Mouse (Mus musculus) midbrain, embryonic 11.5 days (tissue): ENCODE data around the gene Spag16. TPM values are rescaled to one million over a fixed set of nuclear protein-coding genes. Genes with fewer than 3 reads are reported as not detected.

Experiments used
- ATAC-seq: fragments of 200-750 bp; cut with Nextera tagmentation; 2 replicates; pipeline ENCODE4 v1.8.0; 2017; ENCODE audit warnings: moderate TSS enrichment, moderate library complexity; ENCODE audit not compliant: low FRiP score
- DNase-seq: peaks from one replicate; pipeline ENCODE4 v3.0.0; 2015; ENCODE audit warnings: low spot score; ENCODE audit errors: missing footprints
- H3K27ac ChIP-seq: fragments of 300-500 bp; sonication (generic); 2 replicates; pipeline ENCODE4 v1.5.1; 2014; ENCODE audit warnings: low read depth, low read length
- H3K27me3 ChIP-seq: fragments of 300-500 bp; sonication (generic); 2 replicates; pipeline ENCODE4 v1.6.1; 2014; ENCODE audit warnings: mild to moderate bottlenecking, low read length, moderate library complexity, mixed read lengths; ENCODE audit not compliant: control insufficient read depth, insufficient read depth
- H3K36me3 ChIP-seq: fragments of 300-500 bp; sonication (generic); 2 replicates; pipeline ENCODE4 v1.6.1; 2014; ENCODE audit warnings: mild to moderate bottlenecking, low read length, moderate library complexity, mixed read lengths; ENCODE audit not compliant: control insufficient read depth, insufficient read depth
- H3K4me1 ChIP-seq: fragments of 300-500 bp; sonication (generic); 2 replicates; pipeline ENCODE4 v1.6.1; 2014; ENCODE audit warnings: low read length; ENCODE audit not compliant: control insufficient read depth, insufficient read depth
- H3K4me2 ChIP-seq: fragments of 300-500 bp; sonication (generic); 2 replicates; pipeline ENCODE4 v1.6.1; 2014; ENCODE audit warnings: mild to moderate bottlenecking, moderate library complexity
- H3K4me3 ChIP-seq: fragments of 300-500 bp; sonication (generic); 2 replicates; pipeline ENCODE4 v1.5.1; 2014; ENCODE audit warnings: low read depth, low read length
- H3K9ac ChIP-seq: fragments of 300-500 bp; sonication (generic); 2 replicates; pipeline ENCODE4 v1.6.1; 2014; ENCODE audit warnings: low read length
- H3K9me3 ChIP-seq: fragments of 300-500 bp; sonication (generic); 2 replicates; pipeline ENCODE4 v1.6.1; 2016; ENCODE audit warnings: low read length; ENCODE audit not compliant: control insufficient read depth
- WGBS: fragments of 180-500 bp; shearing (Covaris S2); extraction: QIAGEN DNeasy Blood & Tissue Kit; methylation state at CpG from one replicate; pipeline ENCODE4 v1.1.7; 2014; 5-methylcytosine and 5-hydroxymethylcytosine counted together
- polyA plus RNA-seq: library from polyadenylated mRNA; unstranded; fragments of >200 nt; fragmentation: Nextera tagmentation; extraction: Ambion mirVana; gene quantifications from 2 replicates; pipeline ENCODE4 v1.2.1, GENCODE M21; 2014

Spag16 gene
- polyA plus RNA-seq, 1 experiment from 2014 or later = 3.7 TPM

- no peak for ATAC-seq
- Histone ChIP-seq H3K9ac (no peak overlapping the region), H3K4me2 (no peak overlapping the region), H3K4me3 (no peak overlapping the region), H3K4me1 (no peaks in the 10 kb centered on the region), H3K9me3 (no peaks in the 10 kb centered on the region), H3K27ac (no peak overlapping the region), H3K36me3 (no peaks in the 10 kb centered on the region), H3K27me3 (no peaks in the 10 kb centered on the region)
- 67% methylated on average over 1 of the region's 1 CpGs for WGBS
- DNase-seq = no peak
Measured at GRCm38 (mm10) chr1:70067404-70067803, 240.6 kb downstream of the Spag16 start.

- ATAC-seq = peak; percentile 86
- WGBS = 21% methylated on average over 6 of the region's 6 CpGs
- no peak for DNase-seq
- H3K36me3 ChIP-seq = no peaks in the 10 kb centered on the region
- no peaks in the 10 kb centered on the region for H3K4me1 ChIP-seq
- no peak overlapping the region for H3K4me2 ChIP-seq
- H3K4me3 ChIP-seq = no peak overlapping the region
- H3K9me3 ChIP-seq = no peaks in the 10 kb centered on the region
- no peaks in the 10 kb centered on the region for H3K27me3 ChIP-seq
- H3K9ac ChIP-seq = no peak overlapping the region
- no peak overlapping the region for H3K27ac ChIP-seq
Measured at GRCm38 (mm10) chr1:70073440-70073839, 246.7 kb downstream of the Spag16 start.

GRCm38 (mm10) chr1:70078806-70079205 lies 252.0 kb downstream of the Spag16 start:
- Histone ChIP-seq H3K36me3 (no peaks in the 10 kb centered on the region), H3K27ac (no peak overlapping the region), H3K27me3 (no peaks in the 10 kb centered on the region), H3K9me3 (no peaks in the 10 kb centered on the region), H3K9ac (no peak overlapping the region), H3K4me1 (no peaks in the 10 kb centered on the region), H3K4me3 (no peak overlapping the region), H3K4me2 (no peak overlapping the region)
- DNase-seq (no peak), ATAC-seq (no peak)
- WGBS = 83% methylated on average over 6 of the region's 6 CpGs

- WGBS = 59% methylated on average over 7 of the region's 7 CpGs
- no peak overlapping the region for H3K27ac ChIP-seq
- no peak for ATAC-seq
Measured at GRCm38 (mm10) chr1:70082208-70082878, 255.6 kb downstream of the Spag16 start.

GRCm38 (mm10) chr1:70104683-70105082 lies 277.9 kb downstream of the Spag16 start:
- H3K36me3 ChIP-seq = no peaks in the 10 kb centered on the region
- 87% methylated on average over 8 of the region's 8 CpGs for WGBS
- H3K4me1 ChIP-seq = no peaks in the 10 kb centered on the region
- no peak overlapping the region for H3K27ac ChIP-seq
- no peak overlapping the region for H3K9ac ChIP-seq
- H3K9me3 ChIP-seq = no peaks in the 10 kb centered on the region
- H3K4me3 ChIP-seq = no peak overlapping the region
- ATAC-seq = no peak
- no peak for DNase-seq
- H3K4me2 ChIP-seq = no peak overlapping the region
- H3K27me3 ChIP-seq = no peaks in the 10 kb centered on the region

More at GRCm38 (mm10) chr1:70082208-70082878, 255.6 kb downstream of the Spag16 start:
- H3K4me3 ChIP-seq = no peak overlapping the region
- DNase-seq = no peak
- H3K9ac ChIP-seq = no peak overlapping the region
- no peaks in the 10 kb centered on the region for H3K9me3 ChIP-seq
- no peak overlapping the region for H3K4me2 ChIP-seq
- H3K27me3 ChIP-seq = no peaks in the 10 kb centered on the region
- H3K4me1 ChIP-seq = peaks cover 6% of the 10 kb centered on the region
- H3K36me3 ChIP-seq = no peaks in the 10 kb centered on the region

- Histone ChIP-seq H3K4me2 (no peak overlapping the region), H3K27ac (no peak overlapping the region), H3K36me3 (no peaks in the 10 kb centered on the region), H3K9me3 (no peaks in the 10 kb centered on the region), H3K4me1 (no peaks in the 10 kb centered on the region), H3K9ac (no peak overlapping the region), H3K4me3 (no peak overlapping the region), H3K27me3 (no peaks in the 10 kb centered on the region)
- 90% methylated on average over 4 of the region's 4 CpGs for WGBS
- no peak for DNase-seq
- no peak for ATAC-seq
Measured at GRCm38 (mm10) chr1:70116212-70116982, 289.6 kb downstream of the Spag16 start.

GRCm38 (mm10) chr1:70128035-70128434 lies 301.3 kb downstream of the Spag16 start:
- Histone ChIP-seq H3K4me3 (no peak overlapping the region), H3K36me3 (no peaks in the 10 kb centered on the region), H3K27ac (no peak overlapping the region), H3K9me3 (no peaks in the 10 kb centered on the region), H3K4me1 (no peaks in the 10 kb centered on the region), H3K4me2 (no peak overlapping the region), H3K9ac (no peak overlapping the region), H3K27me3 (no peaks in the 10 kb centered on the region)
- ATAC-seq (no peak), DNase-seq (no peak)
- 65% methylated on average over 2 of the region's 2 CpGs for WGBS

- 85% methylated on average over 2 of the region's 2 CpGs for WGBS
- no peak for ATAC-seq
- H3K27me3 ChIP-seq = no peaks in the 10 kb centered on the region
Measured at GRCm38 (mm10) chr1:70135547-70135946, 308.8 kb downstream of the Spag16 start.

GRCm38 (mm10) chr1:70165343-70166158 lies 338.8 kb downstream of the Spag16 start:
- H3K27me3 ChIP-seq = no peaks in the 10 kb centered on the region
- H3K36me3 ChIP-seq = no peaks in the 10 kb centered on the region
- no peaks in the 10 kb centered on the region for H3K9me3 ChIP-seq
- no peaks in the 10 kb centered on the region for H3K4me1 ChIP-seq
- no peak overlapping the region for H3K4me3 ChIP-seq
- DNase-seq = no peak
- ATAC-seq = no peak
- WGBS = 85% methylated on average over 3 of the region's 3 CpGs
- no peak overlapping the region for H3K27ac ChIP-seq
- H3K9ac ChIP-seq = no peak overlapping the region
- no peak overlapping the region for H3K4me2 ChIP-seq

More at GRCm38 (mm10) chr1:70135547-70135946, 308.8 kb downstream of the Spag16 start:
- Histone ChIP-seq H3K9ac (no peak overlapping the region), H3K4me1 (no peaks in the 10 kb centered on the region), H3K27ac (no peak overlapping the region), H3K4me2 (no peak overlapping the region), H3K9me3 (no peaks in the 10 kb centered on the region), H3K4me3 (no peak overlapping the region), H3K36me3 (no peaks in the 10 kb centered on the region)
- DNase-seq = no peak
